Mouse (Mus musculus): ENCODE results near the gene Gm10053. TPM values are rescaled to one million over a fixed set of nuclear protein-coding genes. Genes with fewer than 3 reads are reported as not detected.
"Not testable (repeated sequence)": the region's sequence is repeated elsewhere in the genome, so short reads cannot be mapped to it uniquely, and the experiment has no call there.

Gene Gm10053
- 229 and 272 TPM in 2 replicates for polyA plus RNA-seq (2014; fragmentation: Nextera tagmentation; extraction: Ambion mirVana)

GRCm38 (mm10) chr19:24875129-24875870 lies at the start of gene Gm10053:
Gene Gm10053 (plus strand): TSS chr19:24875686.
- 78% methylated on average over 19 of the region's 26 CpGs for WGBS

GRCm38 (mm10) chr19:24842080-24842479 lies 33.4 kb upstream of the Gm10053 start:
- Histone ChIP-seq H3K4me1 (ENCODE audit: control insufficient read depth, insufficient read depth, low read length) (peaks cover 22% of the 10 kb centered on the region), H3K27ac (replicated peaks; ENCODE audit: low read depth, low read length) (no peak overlapping the region), H3K4me3 (ENCODE audit: low read depth, low read length) (no peak overlapping the region), H3K27me3 (replicated peaks; ENCODE audit: control insufficient read depth, insufficient read depth, low read length) (no peaks in the 10 kb centered on the region), H3K9me3 (ENCODE audit: control insufficient read depth, low read length) (no peaks in the 10 kb centered on the region), H3K36me3 (ENCODE audit: control insufficient read depth, insufficient read depth, low read length) (no peaks in the 10 kb centered on the region), H3K9ac (ENCODE audit: low read depth, low read length) (no peak overlapping the region), H3K4me2 (ENCODE audit: low read depth, low read length) (no peak overlapping the region)
- 92% methylated on average over 3 of the region's 3 CpGs for WGBS
- DNase-seq (ENCODE audit: low spot score), result no peak
- no peak for ATAC-seq (ENCODE audit: low read depth)

More at GRCm38 (mm10) chr19:24875129-24875870, at the start of gene Gm10053:
- H3K4me3 ChIP-seq (ENCODE audit: low read depth, low read length); H3K27me3 ChIP-seq (replicated peaks; ENCODE audit: control insufficient read depth, insufficient read depth, low read length); H3K9ac ChIP-seq (ENCODE audit: low read depth, low read length); H3K36me3 ChIP-seq (ENCODE audit: control insufficient read depth, insufficient read depth, low read length); H3K27ac ChIP-seq (replicated peaks; ENCODE audit: low read depth, low read length); H3K9me3 ChIP-seq (ENCODE audit: control insufficient read depth, low read length); H3K4me1 ChIP-seq (ENCODE audit: control insufficient read depth, insufficient read depth, low read length); DNase-seq (ENCODE audit: low spot score); ATAC-seq (ENCODE audit: low read depth); H3K4me2 ChIP-seq (ENCODE audit: low read depth, low read length): not testable (repeated sequence)

- Histone ChIP-seq H3K36me3 (ENCODE audit: control insufficient read depth, insufficient read depth, low read length) (no peaks in the 10 kb centered on the region), H3K4me3 (ENCODE audit: low read depth, low read length) (no peak overlapping the region), H3K9ac (ENCODE audit: low read depth, low read length) (no peak overlapping the region), H3K4me1 (ENCODE audit: control insufficient read depth, insufficient read depth, low read length) (peaks cover 27% of the 10 kb centered on the region), H3K9me3 (ENCODE audit: control insufficient read depth, low read length) (no peaks in the 10 kb centered on the region), H3K4me2 (ENCODE audit: low read depth, low read length) (peak overlapping the region; percentile 22; the same call in 1 of the 2 replicates), H3K27me3 (replicated peaks; ENCODE audit: control insufficient read depth, insufficient read depth, low read length) (no peaks in the 10 kb centered on the region), H3K27ac (replicated peaks; ENCODE audit: low read depth, low read length) (peak overlapping the region; percentile 49)
- DNase-seq (ENCODE audit: low spot score) (peak; percentile 92), ATAC-seq (ENCODE audit: low read depth) (peak; percentile 85)
- 27% methylated on average over 7 of the region's 7 CpGs for WGBS
These were observed 30.4 kb upstream of the Gm10053 start for GRCm38 (mm10) chr19:24845007-24845546.

- H3K36me3 ChIP-seq (ENCODE audit: control insufficient read depth, insufficient read depth, low read length), result no peaks in the 10 kb centered on the region
- peaks cover 36% of the 10 kb centered on the region for H3K4me1 ChIP-seq (ENCODE audit: control insufficient read depth, insufficient read depth, low read length)
- H3K9ac ChIP-seq (ENCODE audit: low read depth, low read length), result no peak overlapping the region
- no peak overlapping the region; the same call in 1 of the 2 replicates for H3K27ac ChIP-seq (replicated peaks; ENCODE audit: low read depth, low read length)
- H3K9me3 ChIP-seq (ENCODE audit: control insufficient read depth, low read length), result no peaks in the 10 kb centered on the region
- 29% methylated on average over 7 of the region's 7 CpGs for WGBS
- H3K4me3 ChIP-seq (ENCODE audit: low read depth, low read length), result no peak overlapping the region
- DNase-seq (ENCODE audit: low spot score), result peak; percentile 71
- no peaks in the 10 kb centered on the region for H3K27me3 ChIP-seq (replicated peaks; ENCODE audit: control insufficient read depth, insufficient read depth, low read length)
- no peak overlapping the region for H3K4me2 ChIP-seq (ENCODE audit: low read depth, low read length)
- ATAC-seq (ENCODE audit: low read depth), result peak; percentile 53; the same call in 1 of the 2 replicates
These were observed 27.1 kb upstream of the Gm10053 start for GRCm38 (mm10) chr19:24848345-24848744.

GRCm38 (mm10) chr19:24848844-24849243 lies 26.6 kb upstream of the Gm10053 start:
- no peak for ATAC-seq (ENCODE audit: low read depth)
- no peak overlapping the region; the same call in 1 of the 2 replicates for H3K27ac ChIP-seq (replicated peaks; ENCODE audit: low read depth, low read length)
- peak overlapping the region; percentile 32; the same call in 1 of the 2 replicates for H3K9ac ChIP-seq (ENCODE audit: low read depth, low read length)
- H3K4me2 ChIP-seq (ENCODE audit: low read depth, low read length), result no peak overlapping the region
- DNase-seq (ENCODE audit: low spot score), result no peak
- H3K36me3 ChIP-seq (ENCODE audit: control insufficient read depth, insufficient read depth, low read length), result no peaks in the 10 kb centered on the region
- H3K4me3 ChIP-seq (ENCODE audit: low read depth, low read length), result no peak overlapping the region
- H3K4me1 ChIP-seq (ENCODE audit: control insufficient read depth, insufficient read depth, low read length), result peaks cover 35% of the 10 kb centered on the region
- whole genome bisulfite sequencing, result 74% methylated on average over 2 of the region's 2 CpGs
- H3K27me3 ChIP-seq (replicated peaks; ENCODE audit: control insufficient read depth, insufficient read depth, low read length), result no peaks in the 10 kb centered on the region
- no peaks in the 10 kb centered on the region for H3K9me3 ChIP-seq (ENCODE audit: control insufficient read depth, low read length)

GRCm38 (mm10) chr19:24851456-24852315 lies 23.8 kb upstream of the Gm10053 start:
- no peaks in the 10 kb centered on the region for H3K36me3 ChIP-seq (ENCODE audit: control insufficient read depth, insufficient read depth, low read length)
- no peaks in the 10 kb centered on the region for H3K9me3 ChIP-seq (ENCODE audit: control insufficient read depth, low read length)
- WGBS, result 64% methylated on average over 21 of the region's 21 CpGs
- no peak overlapping the region for H3K27ac ChIP-seq (replicated peaks; ENCODE audit: low read depth, low read length)
- DNase-seq (ENCODE audit: low spot score), result peak; percentile 88
- no peak overlapping the region for H3K4me3 ChIP-seq (ENCODE audit: low read depth, low read length)
- H3K4me2 ChIP-seq (ENCODE audit: low read depth, low read length), result 0 out of 2 replicates have a peak overlapping the region, but pooled peaks have one; percentile 26
- H3K27me3 ChIP-seq (replicated peaks; ENCODE audit: control insufficient read depth, insufficient read depth, low read length), result no peaks in the 10 kb centered on the region
- 0 out of 2 replicates have a peak, but pooled peaks have one; percentile 50 for ATAC-seq (ENCODE audit: low read depth)
- no peak overlapping the region for H3K9ac ChIP-seq (ENCODE audit: low read depth, low read length)
- peaks cover 14% of the 10 kb centered on the region for H3K4me1 ChIP-seq (ENCODE audit: control insufficient read depth, insufficient read depth, low read length)

GRCm38 (mm10) chr19:24861276-24861611 lies 14.2 kb upstream of the Gm10053 start:
- H3K27ac ChIP-seq (replicated peaks; ENCODE audit: low read depth, low read length), result peak overlapping the region; percentile 56
- no peak for DNase-seq (ENCODE audit: low spot score)
- peak overlapping the region; percentile 80 for H3K4me2 ChIP-seq (ENCODE audit: low read depth, low read length)
- H3K27me3 ChIP-seq (replicated peaks; ENCODE audit: control insufficient read depth, insufficient read depth, low read length), result peaks cover 7% of the 10 kb centered on the region; the same call in 1 of the 2 replicates
- H3K9ac ChIP-seq (ENCODE audit: low read depth, low read length), result peak overlapping the region; percentile 70
- peak overlapping the region; percentile 59 for H3K4me3 ChIP-seq (ENCODE audit: low read depth, low read length)
- H3K4me1 ChIP-seq (ENCODE audit: control insufficient read depth, insufficient read depth, low read length), result no peaks in the 10 kb centered on the region; the same call in 1 of the 2 replicates
- H3K9me3 ChIP-seq (ENCODE audit: control insufficient read depth, low read length), result no peaks in the 10 kb centered on the region
- H3K36me3 ChIP-seq (ENCODE audit: control insufficient read depth, insufficient read depth, low read length), result no peaks in the 10 kb centered on the region
- 24% methylated on average over 8 of the region's 13 CpGs for WGBS
- peak; percentile 47; the same call in 1 of the 2 replicates for ATAC-seq (ENCODE audit: low read depth)

Data from embryonic facial prominence, embryonic 14.5 days (tissue).